Mouse (Mus musculus) left cerebral cortex, postnatal 10 days (tissue): ENCODE data around the gene Adamtsl4. TPM values are rescaled to one million over a fixed set of nuclear protein-coding genes. Genes with fewer than 3 reads are reported as not detected.
"Not testable (repeated sequence)": the region's sequence is repeated elsewhere in the genome, so short reads cannot be mapped to it uniquely, and the experiment has no call there.

Source experiments
- DNase-seq, 2 experiments: peaks; one replicate each; pipeline ENCODE4 v3.0.0; 2021 to 2022; ENCODE audit warnings: low spot score in 2 of 2, mixed read lengths in 1 of 2; ENCODE audit errors: extremely low spot score in 1 of 2
- intact Hi-C: fragments of 180-260 bp; cut with DNase I; formaldehyde crosslinking; loops from one replicate; pipeline ENCODE4 v1.15.1; 2025
- total RNA-seq, 2 experiments: library from RNA; stranded (reverse); gene quantifications; 2 replicates each; pipeline ENCODE4 v1.2.3; 2021

Adamtsl4 gene
- total RNA-seq, 2 experiments from 2014 or later, result 0.73 to 1.3 TPM

DNA sequence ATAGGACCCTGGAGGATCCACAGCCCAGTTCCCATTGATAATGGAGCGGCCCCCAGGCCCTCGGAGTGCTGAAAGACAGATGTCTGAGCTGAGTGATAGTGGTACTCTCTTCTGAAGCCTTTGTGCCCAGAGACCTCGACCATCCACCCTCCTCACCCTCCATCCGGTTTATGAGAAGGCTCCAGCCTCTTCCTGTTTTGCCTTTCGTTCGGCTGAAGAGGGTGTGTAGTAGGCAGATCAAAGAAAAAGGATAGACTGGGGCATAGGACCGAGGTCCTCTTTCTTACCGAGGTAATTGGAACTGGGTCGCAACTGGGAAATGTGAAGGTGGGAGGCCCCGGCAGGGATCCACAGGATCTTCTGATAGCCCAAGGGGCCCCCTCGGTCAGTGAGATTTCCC, 6.4 kb downstream of the Adamtsl4 start:
- no peak for DNase-seq
- intact Hi-C loops, result no loop called here

DNA sequence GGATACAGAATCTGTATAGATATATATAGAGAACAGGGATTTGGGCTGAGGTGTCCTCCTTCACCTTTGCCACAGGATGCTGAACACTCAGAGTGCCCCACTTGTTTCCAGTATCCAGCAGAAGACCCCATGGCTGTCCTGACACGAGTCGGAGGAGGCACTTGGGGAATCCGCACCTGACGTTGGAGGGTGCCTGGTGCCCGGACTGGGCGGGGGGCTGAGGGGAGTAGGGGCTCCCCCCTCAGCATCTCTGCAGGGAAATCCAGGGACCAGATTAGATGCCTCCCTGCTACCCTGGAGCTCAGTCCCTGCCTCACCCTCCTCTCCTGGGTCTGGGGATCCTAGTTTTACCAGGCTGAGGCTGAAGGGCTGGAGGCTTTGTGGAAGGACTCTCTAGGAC, 7.0 kb downstream of the Adamtsl4 start:
- no peak for DNase-seq
- intact Hi-C loops, result no loop called here

DNA sequence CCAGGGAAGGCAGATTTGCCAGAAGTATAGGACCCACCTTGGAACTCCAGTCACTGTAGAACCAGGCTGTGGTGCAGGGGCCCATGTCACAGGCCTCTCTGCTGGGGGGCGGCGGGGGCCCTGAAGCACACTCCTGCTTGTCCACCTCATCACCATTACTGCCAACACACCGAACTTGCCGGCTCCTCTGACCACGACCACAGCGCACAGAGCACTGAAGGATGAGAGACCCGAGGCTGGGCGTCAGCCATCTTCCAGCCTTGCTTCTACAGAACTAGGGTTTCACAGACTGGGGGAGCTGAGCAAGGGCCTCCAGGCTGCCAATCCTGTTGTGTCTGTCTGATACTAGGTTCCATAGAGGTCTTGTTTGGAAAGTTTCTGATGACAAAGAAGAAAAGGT, 8.2 kb downstream of the Adamtsl4 start:
- no peak for DNase-seq
- intact Hi-C loops, result no loop called here

DNA sequence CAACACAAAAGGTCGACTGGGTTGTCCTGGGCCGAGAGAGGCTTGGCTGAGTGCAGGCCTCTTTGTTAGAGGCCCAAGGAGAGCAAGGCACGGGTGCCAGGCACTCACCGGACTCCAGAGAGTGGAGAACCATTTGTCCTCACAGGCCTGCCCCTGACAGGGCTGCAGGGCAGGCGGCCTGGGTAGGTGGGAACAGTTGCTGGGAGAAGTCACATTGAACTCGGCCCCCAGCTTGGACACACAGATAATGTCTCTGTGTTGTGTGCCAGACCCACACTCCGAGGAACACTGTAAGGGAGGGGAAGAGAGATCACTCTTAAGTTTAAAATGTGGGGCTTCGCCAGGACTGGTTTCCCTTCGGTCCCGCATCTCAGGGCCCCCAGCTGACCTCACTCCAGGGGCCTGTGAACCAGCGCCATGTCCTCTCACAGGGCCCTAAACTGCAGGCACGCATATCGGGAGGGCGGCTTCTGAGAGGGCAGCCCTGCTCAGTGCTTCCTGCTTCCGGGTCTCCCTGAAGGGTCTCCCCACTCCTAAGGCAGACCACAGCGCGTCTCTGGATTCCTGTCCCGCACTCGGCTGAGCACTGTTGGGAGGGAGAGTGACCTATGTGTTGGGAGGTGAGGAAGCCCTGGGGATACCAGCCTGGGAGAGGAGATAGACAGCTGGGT, 10.2 kb downstream of the Adamtsl4 start:
- DNase-seq, result no peak
- intact Hi-C loops, result no loop called here

DNA sequence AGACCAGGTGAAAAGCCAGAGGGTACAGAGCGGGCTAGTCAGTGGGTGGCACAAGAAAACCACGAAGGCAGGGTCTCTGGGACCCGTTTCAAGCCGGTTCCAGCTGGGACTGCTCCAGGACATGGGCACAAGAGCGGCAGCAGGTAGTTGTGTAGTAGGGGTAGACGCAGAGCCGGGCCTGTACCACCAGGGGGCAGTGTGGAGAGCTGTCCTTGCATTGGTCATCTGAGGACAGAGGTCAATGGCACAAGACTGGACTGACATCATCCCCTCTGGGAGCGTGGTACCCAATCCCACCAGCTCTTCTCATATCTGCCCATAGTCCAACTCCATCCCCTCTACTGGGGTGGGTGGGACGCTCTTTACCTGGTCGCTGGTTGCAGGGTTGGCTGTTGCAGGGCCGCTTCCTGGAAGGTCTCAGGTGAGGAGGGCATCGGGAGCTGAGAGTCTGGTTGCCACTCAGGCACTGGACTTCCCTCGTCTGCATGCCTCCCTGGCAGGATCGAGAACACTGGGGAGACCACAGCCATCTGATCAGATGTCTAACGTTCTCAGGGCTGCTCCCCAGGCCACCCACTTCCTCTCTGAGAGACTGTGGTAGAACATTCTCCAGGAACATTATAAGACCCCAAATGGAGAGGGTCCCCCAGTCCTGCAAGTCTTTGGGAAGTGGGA, 10.8 kb downstream of the Adamtsl4 start:
- peak in 1 of 2 experiments; percentile 80 for DNase-seq
- intact Hi-C loops, result no loop called here

DNA sequence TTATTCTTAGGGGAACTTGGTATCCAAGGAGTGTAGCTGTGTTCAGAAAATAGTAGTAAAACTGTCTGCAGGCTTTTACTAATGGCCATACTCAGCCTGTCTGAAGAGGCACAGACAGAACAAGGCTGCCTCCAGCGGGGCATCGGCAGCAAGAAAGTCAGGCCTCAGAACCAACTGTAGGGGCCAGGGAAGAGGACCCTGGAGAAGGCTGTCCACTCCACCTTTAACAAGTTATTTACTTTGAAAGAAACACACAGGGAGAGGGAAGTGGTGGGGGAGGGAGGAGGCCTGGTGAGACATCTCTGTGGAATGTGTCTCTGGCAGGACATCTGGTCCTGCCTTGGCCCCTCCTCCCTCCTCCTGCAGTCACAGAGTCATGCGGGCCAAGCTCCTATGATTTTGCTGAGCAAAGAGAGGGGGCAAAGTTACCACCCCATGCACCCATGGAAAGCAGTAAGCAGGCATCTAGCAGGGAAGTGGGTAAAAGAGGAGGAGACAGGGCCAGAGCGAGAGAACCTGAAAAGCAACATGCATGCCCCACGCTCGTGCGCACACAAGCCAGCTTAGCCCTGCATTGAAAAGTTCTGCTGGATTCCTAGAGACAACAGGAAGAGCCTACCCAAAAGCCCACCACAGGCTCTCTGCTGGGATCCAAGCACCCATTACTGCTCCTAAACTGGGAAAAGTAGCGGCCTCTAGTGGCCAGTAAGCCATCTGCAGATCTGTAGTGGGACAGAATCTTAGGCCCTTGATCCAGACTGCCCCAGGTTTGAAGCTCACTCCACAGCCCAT, 12.2 kb downstream of the Adamtsl4 start:
- intact Hi-C loops, result no loop called here
- DNase-seq, result peak; percentile 51 to 86

DNA sequence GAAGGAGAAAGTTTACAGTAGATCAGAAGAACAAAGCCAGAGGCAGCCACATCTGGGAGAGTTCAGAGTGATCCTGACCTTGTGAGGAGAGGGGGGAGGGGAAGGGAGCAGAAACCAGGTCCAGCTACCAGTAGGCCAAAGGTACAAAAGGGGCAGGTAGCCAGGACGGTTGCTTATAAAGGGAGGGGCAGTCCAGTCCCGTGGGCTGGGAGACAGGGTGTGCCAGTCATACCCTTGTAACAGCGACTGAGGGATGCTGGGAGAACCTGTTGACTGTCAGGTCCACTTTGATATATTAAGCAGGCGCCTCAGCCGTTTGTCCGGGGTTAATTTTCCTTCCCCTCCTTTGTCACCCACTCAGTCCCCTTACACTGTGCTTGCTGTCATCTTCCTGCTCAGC, 12.9 kb downstream of the Adamtsl4 start:
- intact Hi-C loops, result no loop called here
- DNase-seq, result no peak

DNA sequence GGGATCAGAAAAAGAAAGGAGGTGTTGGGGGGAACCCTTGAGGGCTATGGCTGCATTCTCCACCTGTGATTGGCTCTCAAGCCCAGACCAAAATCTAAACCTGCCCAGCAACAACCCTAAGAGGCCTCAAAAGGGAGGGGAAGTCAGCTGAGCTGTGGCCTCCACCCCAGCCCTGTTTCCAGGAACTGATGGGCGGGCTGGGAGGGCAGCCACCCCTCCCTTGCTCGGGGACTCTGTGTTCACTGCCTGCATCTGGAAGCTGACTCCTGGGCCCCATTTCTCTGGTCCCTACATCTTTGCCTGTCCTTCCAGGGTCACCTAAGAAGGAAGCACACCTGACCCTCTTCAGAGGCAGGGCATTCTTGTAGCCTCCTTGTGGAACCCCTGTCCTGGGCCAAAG, 13.5 kb downstream of the Adamtsl4 start:
- peak in 1 of 2 experiments; percentile 75 for DNase-seq
- intact Hi-C loops, result no loop called here

DNA sequence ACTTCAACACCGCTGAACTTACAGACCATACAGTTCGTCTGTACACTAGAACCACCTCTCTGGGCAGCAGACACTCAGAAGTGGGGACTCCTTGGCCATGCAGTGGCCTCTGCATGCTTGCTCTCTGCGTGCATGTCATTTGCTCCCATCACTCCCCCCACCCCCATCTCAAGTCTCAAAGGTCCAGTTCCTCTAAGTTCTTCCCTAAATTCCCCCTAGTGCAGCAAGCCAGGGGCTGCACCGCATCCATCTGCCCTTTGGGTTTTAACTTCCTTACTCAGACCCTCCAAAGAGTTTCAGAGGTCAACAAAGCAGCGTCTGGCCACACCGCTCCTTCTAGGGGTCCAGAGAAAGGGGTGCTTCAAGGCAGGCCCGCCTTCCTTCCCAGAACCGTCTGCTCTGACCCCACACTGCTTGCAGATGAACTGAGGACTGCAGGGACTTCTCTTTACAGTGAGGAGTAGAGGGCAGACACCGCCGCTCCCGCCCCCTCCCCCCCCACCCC, 14.0 kb downstream of the Adamtsl4 start:
- intact Hi-C loops, result no loop called here
- no peak for DNase-seq

DNA sequence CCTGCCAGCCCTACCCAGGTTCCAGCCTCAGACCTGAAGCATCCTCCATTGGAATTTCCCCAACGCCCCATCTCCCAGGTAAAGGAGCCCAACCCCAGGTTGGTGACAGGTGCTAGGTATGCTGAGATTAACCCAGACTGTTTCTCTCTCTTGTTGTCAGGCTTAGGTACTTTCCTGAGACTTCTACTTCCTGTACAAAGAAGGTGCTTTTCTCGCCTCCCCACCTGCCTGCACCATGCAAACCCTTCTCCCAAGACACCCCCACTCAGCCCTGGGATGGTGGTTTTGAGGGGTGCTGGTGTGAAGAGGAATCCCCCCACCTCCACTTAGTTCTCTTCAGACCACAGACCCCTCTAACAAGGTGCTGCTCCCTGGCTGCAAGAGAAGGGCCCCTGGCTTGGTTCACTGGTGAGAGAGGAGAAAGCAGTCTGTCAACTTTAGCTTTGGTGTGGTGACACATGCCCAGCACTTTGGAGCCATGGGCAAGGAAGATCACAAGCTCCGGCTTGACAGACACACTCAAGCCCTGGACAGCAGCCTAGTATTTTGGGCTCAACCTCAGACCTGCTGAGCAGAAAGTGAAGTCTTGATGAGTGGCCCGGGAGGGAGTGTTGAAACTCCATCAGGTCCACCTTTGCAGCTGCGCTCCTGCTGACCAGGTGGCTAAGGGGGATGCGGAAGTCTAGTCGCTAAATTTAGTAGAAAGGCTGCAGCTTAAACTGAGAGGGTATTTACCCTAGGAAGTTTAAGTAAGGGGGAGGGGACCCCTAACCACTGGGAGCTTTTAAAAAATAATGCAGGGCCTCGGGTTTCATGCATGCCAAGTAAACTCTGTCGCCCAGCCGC, 14.6 kb downstream of the Adamtsl4 start:
- intact Hi-C loops, result no loop called here
- no peak for DNase-seq

DNA sequence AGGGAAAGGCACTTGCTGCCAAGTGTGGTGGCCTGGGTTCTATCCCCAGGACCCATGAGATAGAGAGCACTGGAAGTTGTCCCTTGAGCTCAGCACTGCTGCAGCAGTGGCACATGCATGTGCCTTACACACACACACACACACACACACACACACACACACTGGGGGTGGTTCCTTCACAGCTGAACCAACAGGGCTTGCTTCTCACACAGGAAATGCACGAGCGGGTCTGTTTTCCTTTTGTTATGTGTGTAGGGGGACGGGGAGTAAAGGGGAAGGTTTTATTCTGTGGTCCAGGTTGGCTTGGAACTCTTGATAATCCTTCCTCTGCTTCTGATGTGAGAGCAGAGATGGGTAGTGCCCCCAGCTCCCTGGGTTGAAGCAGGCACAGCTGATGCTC, 15.3 kb downstream of the Adamtsl4 start:
- no peak for DNase-seq
- intact Hi-C loops, result no loop called here

DNA sequence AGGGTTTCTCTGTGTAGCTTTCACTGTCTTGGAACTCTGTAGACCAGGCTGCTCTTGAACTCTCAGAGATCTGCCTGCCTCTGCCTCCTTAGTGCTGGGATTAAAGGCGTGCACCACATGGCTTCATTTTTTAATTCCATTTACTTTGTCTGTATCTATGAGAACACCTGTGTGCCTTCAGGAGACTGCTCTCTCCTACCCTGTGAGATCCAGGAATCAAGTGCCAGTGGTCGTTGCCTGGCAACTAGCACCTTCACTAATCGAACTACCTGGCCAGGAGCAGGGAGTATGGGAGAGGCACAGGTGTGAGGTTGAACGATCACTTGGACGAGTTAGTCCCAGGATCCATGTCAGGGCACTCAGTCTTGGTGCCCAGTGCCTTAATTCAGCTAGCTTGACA, 16.5 kb downstream of the Adamtsl4 start:
- DNase-seq, result no peak
- intact Hi-C loops, result no loop called here

DNA sequence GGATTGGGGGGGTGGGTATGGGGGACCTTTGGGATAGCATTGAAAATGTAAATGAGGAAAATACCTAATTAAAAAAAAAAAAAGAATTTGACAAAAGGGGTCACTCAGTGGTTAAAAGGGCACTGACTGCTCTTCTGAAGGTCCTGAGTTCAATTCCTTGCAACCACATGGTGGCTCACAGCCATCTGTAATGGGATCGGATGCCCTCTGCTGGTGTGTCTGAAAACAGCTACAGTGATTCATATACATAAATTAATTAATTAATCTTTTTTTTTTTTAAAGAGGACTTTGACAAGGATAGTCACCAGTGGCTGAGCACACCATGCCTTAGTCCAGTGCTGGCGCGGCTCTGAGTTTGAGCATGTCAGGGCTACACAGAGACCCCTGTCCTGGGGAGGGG, 17.3 kb downstream of the Adamtsl4 start:
- intact Hi-C loops, result not testable (repeated sequence)

DNA sequence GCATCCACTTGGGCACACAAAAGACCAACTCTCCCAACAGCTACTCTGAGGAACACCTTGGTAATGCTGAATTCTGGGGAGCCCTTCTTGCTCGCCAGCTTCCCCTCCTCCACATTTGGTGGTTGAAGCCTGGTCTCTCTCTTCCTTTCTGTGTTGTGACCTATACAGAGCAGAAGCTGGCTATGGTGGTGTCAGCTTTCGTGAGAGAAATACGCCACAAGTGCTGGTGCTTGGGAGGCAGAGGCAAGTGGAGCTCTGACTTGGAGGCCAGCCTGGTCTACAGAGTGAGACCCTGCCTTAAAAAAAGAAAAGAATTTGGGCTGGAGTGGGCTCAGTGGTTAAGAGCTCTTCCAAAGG, 18.4 kb downstream of the Adamtsl4 start:
- no peak for DNase-seq
- intact Hi-C loops, result no loop called here

More for the DNA sequence above, 17.3 kb downstream of the Adamtsl4 start:
- DNase-seq, result not testable (repeated sequence)

DNA sequence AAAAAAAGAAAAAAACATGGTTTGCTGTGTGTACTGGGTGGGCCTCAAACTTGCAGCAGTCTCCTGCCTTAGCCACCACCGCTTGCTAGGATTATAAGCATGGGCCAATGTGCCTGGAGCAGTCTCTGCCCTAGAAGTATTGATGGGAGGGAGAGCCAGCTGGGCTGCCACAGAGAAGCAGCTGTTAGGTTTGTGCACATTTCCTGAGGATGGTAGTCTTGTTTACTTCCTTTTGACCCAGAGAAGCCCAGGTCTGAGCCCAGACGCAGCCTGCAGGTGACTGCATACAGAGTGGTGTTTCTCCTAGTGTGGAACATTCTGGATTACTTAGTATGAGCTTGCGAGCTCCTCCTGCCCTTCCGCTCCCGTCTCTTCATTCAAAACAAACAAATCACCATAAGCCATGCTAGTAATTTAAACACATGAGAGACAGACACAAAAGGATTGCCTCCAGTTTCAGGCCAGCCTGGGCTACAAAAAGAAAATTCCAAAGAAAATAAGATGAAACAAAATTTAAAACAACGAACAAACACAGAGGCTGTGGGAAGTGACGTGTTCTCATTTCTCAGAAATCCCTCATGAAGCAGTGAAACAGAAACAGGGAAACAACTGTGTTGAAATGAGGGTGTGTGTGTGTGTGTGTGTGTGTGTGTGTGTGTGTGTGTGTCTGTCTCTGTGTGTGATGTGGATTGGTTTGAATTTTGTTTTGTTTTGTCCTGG, 19.0 kb downstream of the Adamtsl4 start:
- intact Hi-C loops, result no loop called here
- DNase-seq, result no peak

DNA sequence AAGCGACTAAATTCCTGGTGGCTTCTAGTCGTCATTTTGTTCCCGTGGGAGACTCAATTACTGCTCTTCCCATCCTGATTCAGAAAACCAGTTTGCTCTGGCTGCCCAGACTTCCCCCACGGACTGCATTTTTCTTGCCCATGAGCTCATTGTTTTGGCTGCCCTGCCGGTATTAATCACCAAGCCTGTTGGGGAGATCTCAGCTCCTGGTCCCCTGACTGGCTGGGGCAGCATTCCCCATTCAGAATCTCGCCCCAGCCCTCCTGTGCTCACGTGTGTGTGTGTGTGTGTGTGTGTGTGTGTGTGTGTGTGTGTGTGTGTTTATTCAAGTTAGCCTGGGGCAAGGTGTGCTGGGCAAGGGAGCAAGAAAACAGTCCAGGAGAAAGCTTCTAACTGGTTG, 19.7 kb downstream of the Adamtsl4 start:
- no peak for DNase-seq
- intact Hi-C loops, result no loop called here

DNA sequence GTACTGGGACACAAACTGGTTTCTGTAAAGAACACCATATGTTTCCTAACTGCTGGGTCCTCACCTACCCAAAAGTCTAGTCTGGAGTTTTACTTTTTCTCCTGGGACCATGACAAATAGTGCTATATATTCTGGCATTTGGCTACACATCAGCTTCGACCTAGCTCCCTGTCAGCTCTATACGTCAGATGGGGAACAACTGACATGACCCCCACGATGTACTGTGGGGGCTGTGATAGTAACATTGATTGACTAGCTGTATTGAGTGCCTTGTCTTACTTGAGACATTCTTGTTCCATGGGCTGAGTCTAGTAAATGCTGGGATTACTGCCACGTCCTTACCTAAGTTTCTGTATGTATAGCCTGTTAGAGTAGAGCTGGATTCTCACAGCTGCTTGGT, 20.2 kb downstream of the Adamtsl4 start:
- no peak for DNase-seq
- intact Hi-C loops, result no loop called here

DNA sequence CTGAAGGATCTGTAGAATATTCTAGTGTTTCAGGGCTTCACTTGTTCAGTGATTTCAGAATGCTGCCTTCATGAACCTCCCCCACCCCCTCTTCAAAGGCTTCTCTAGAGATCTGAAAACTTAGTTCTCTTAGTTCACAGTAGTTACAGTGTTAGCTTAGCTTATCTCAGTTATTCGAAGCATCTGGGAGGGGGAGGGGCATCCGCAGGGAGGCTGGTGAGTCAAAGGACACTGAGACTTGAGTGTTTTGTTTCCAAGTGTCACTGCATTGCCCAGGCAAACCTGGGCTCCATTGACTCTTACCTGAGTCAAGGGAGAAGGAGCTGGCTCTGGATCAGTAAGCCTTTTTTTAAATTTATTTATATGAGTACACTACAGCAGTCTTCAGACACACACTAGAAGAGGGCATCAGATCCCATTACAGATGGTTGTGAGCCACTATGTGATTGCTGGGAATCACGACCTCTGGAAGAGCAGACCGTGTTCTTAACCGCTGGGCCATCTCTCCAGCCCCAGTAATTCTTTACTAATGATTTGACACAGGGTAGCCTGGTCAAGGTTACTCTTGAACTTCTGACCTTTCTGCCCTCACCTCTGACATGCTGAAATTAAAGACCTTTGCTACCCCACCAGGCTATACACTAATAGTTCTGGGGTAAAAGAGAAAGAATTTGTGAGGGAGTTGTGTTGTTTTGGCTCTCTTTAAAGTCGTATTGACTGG, 21.4 kb downstream of the Adamtsl4 start:
- DNase-seq, result no peak
- intact Hi-C loops, result no loop called here
